Mouse (Mus musculus) thymus, adult 18-20 months (tissue): ENCODE data around the gene Hoxc11.

Experiments used
- DNase-seq, 2 experiments: peaks; one replicate each; pipeline ENCODE4 v3.0.0; 2022; ENCODE audit warnings: mixed read lengths in 2 of 2

Hoxc11 gene

GRCm38 (mm10) chr15:102984925-102985324 is 30.7 kb downstream of the Hoxc11 start:
- no peak for DNase-seq

- peak; percentile 30 to 35 for DNase-seq
These were observed 33.1 kb downstream of the Hoxc11 start for GRCm38 (mm10) chr15:102987124-102987833.

- DNase-seq = no peak
These were observed 33.9 kb downstream of the Hoxc11 start for GRCm38 (mm10) chr15:102988078-102988477.

GRCm38 (mm10) chr15:102990461-102991397 is 36.5 kb downstream of the Hoxc11 start, which contains the start of gene Hoxc8:
Gene Hoxc8, plus strand, starts transcription at chr15:102990607.
- no peak for DNase-seq

- DNase-seq = no peak
These were observed 37.6 kb downstream of the Hoxc11 start for GRCm38 (mm10) chr15:102991782-102992181.

- DNase-seq = no peak
These were observed 38.0 kb downstream of the Hoxc11 start for GRCm38 (mm10) chr15:102992206-102992605.

- DNase-seq = no peak
These were observed 38.6 kb downstream of the Hoxc11 start for GRCm38 (mm10) chr15:102992863-102993262.

GRCm38 (mm10) chr15:102996548-102996947 is 42.3 kb downstream of the Hoxc11 start:
- no peak for DNase-seq

- no peak for DNase-seq
These were observed 43.2 kb downstream of the Hoxc11 start for GRCm38 (mm10) chr15:102997431-102997830.

- no peak for DNase-seq
These were observed 43.7 kb downstream of the Hoxc11 start, which contains the start of gene Hoxc6 for GRCm38 (mm10) chr15:102997939-102998355. Gene Hoxc6, plus strand, starts transcription at chr15:102998257.

- no peak for DNase-seq
These were observed 44.5 kb downstream of the Hoxc11 start for GRCm38 (mm10) chr15:102998608-102999182.

GRCm38 (mm10) chr15:102999183-102999831 is 45.1 kb downstream of the Hoxc11 start:
- peak in 1 of 2 experiments; percentile 21 for DNase-seq

- no peak for DNase-seq
These were observed 45.7 kb downstream of the Hoxc11 start for GRCm38 (mm10) chr15:102999955-103000354.

GRCm38 (mm10) chr15:103000501-103000901 is 46.3 kb downstream of the Hoxc11 start:
- DNase-seq = no peak

GRCm38 (mm10) chr15:103001370-103001769 is 47.1 kb downstream of the Hoxc11 start:
- DNase-seq = no peak

- no peak for DNase-seq
These were observed 47.9 kb downstream of the Hoxc11 start for GRCm38 (mm10) chr15:103002156-103002555.

GRCm38 (mm10) chr15:103002821-103003448 is 48.7 kb downstream of the Hoxc11 start:
- no peak for DNase-seq

- DNase-seq = no peak
These were observed 51.1 kb downstream of the Hoxc11 start for GRCm38 (mm10) chr15:103005308-103005707.

- DNase-seq = no peak
These were observed 51.6 kb downstream of the Hoxc11 start for GRCm38 (mm10) chr15:103005797-103006196.

- no peak for DNase-seq
These were observed 52.1 kb downstream of the Hoxc11 start for GRCm38 (mm10) chr15:103006326-103006725.
